Mouse (Mus musculus) left cerebral cortex, adult 2 months (tissue): ENCODE results near the gene Ankrd55. TPM values are rescaled to one million over a fixed set of nuclear protein-coding genes. Genes with fewer than 3 reads are reported as not detected.

Source experiments
- DNase-seq, 2 experiments: peaks; one replicate each; pipeline ENCODE4 v3.0.0; 2021 to 2022; ENCODE audit warnings: low spot score in 2 of 2, mixed read lengths in 1 of 2; ENCODE audit errors: extremely low spot score in 1 of 2
- H3K27ac ChIP-seq: fragments of 200-600 bp; 2 replicates; pipeline ENCODE4 v1.8.1; 2022
- H3K4me3 ChIP-seq: fragments of 200-600 bp; 2 replicates; pipeline ENCODE4 v1.8.1; 2022
- CTCF ChIP-seq: fragments of 200-600 bp; IDR thresholded peaks from 2 replicates; pipeline ENCODE4 v1.8.1; 2022; ENCODE audit warnings: antibody characterized with exemption, mild to moderate bottlenecking, moderate library complexity
- intact Hi-C: fragments of 180-260 bp; cut with DNase I; formaldehyde crosslinking; loops from one replicate; pipeline ENCODE4 v1.15.1; 2025
- total RNA-seq, 2 experiments: library from RNA; stranded (reverse); gene quantifications; 2 replicates each; pipeline ENCODE4 v1.2.3; 2021

Gene Ankrd55
- total RNA-seq, 2 experiments from 2014 or later, result 3.6 to 4.1 TPM

DNA sequence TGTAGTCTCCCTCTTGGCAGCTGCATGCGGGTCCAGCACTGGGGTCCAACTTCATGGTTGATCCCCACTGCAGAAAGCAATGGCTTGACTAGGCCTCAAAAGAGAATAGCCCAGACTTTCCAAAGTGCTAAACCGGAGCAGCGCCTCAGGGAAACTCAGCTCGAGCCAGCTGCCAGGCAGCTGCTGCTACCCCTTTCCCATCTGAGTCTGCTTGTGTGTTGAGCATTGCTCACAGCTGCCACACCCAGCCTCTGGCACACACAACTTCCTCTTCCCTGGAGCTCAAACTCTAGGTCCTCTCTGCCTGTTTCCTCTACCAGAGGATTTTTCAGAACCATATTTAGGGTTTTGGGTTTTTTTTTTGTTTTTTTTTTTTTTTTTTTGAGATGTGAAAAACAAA lies 77.5 kb downstream of the Ankrd55 start:
- intact Hi-C loops, result no loop called here
- no peak overlapping the region for H3K4me3 ChIP-seq
- no peak overlapping the region for H3K27ac ChIP-seq
- no peak for TF ChIP-seq CTCF
- DNase-seq, result no peak

DNA sequence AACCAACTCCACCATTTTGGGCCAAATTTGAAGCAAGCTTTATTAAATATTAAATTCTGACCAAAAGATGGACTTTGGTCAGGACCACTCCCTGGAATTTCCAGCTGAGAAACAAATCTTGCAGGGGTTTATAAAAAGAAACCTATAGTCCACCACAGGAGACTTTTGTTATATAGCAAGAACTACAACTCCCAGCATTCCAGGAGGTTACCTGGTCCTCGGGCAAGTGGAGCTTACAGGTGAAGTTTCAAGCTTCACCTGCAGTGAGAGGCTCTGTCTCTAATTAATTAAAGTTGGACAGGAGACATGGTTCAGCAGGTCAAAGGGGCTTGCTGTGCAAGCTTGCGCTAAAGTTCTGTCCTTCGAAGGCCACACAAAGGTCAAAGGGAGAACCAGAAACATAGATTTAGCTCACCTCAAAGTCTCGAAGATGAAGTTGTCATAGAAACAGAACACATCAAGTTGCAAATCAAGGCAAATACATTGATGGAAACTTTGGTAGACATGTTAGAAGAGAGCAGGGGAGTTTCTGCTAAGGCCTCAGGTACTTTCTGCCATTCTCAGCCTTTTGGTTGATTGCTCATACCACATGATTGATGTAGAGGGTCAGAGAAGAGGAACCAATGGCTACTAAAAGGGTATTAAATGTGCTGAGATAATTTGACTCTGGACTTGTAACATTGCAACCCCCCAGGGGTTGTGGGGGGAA lies 78.2 kb downstream of the Ankrd55 start:
- no peak for DNase-seq
- Histone ChIP-seq H3K4me3 (no peak overlapping the region), H3K27ac (no peak overlapping the region)
- TF ChIP-seq CTCF, result no peak
- intact Hi-C loops, result no loop called here

DNA sequence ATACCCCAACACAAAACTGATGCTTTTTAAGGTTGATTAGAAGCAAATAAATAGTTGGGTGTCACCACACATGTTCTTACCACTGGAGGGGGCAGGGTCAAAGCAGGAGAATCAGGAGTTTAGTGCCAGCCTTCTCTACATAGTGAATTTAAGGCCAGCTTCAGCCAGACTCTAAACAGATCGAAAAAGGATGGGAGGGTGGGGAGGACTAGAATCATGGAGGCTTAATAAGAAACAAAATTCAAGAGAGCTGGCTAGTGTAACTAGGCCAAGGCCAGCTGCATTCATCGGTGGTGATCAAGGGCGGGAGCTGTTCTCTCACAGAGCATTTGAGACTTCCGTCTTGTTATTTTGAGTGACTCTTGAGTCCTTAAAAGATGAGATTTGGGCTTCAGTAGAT lies 83.5 kb downstream of the Ankrd55 start:
- TF ChIP-seq CTCF, result no peak
- no peak for DNase-seq
- Histone ChIP-seq H3K4me3 (no peak overlapping the region), H3K27ac (no peak overlapping the region)
- intact Hi-C loops, result no loop called here

DNA sequence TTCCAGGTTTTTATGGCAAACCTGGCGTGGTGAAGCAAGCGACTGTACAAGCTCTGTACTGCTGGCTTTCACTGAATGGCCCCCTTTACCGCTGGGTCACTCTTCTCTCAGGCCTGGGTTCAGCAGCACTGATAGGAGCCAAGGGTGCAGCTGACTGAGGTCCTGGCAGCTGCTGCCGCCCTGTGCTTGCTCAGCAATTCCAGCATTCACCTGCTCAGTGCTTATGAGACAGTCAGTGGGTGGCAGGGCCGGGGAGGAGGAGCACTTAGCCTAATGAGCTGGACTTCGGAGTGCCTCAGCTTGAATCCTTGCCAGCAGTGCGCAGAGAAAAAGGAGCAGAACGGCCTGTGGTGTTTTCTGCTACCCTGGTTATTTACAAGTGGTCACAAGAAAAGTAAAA lies 87.5 kb downstream of the Ankrd55 start:
- no peak overlapping the region for H3K27ac ChIP-seq
- TF ChIP-seq CTCF, result no peak
- intact Hi-C loops, result no loop called here
- no peak overlapping the region for H3K4me3 ChIP-seq
- no peak for DNase-seq

DNA sequence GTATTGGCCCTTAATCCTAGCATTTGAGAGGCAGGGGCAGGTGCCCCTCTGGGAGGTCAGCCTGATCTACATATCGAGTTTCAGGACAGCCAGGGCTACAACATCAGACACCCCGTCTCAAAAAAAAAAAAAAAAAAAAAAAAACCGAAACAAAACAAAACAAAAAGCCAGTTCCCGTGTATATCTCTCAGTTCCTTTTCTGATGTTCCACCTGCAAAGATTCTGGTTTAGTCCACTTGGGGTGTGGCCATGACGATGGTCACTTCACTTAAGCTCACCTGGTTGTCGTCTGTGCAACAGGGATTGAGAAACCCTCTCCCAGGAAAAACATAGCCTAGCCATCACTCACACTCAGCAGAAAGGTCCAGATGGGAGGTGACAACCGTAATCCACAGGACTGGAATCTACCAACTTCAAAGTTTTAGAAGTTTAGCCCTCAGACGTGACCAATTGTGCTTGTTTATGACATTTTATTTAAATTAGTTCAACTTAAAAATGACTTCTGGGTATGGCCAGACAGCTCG lies 90.6 kb downstream of the Ankrd55 start:
- DNase-seq, result no peak
- intact Hi-C loops, result no loop called here
- TF ChIP-seq CTCF, result no peak

DNA sequence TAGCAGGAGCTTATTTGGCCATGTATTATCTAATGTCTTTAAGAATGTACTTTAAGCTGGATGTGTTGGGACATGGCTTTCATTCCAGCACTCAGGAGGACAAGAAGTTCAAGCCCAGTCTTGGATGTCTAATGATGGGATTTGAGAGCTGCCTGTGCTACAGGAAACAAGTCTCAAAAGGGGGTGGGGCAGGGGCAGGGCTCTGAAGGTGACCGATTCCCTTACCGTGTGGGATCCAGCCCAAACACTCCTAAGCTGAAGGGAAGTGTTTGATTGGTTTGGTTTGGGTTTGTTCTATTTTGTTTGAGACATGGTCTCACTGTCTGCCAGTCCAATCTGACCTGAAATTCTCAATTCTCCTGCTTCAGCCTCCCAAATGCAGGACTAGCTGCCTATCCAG lies 93.2 kb downstream of the Ankrd55 start:
- no peak for DNase-seq

More for the DNA sequence above, 90.6 kb downstream of the Ankrd55 start:
- Histone ChIP-seq H3K27ac (no peak overlapping the region), H3K4me3 (no peak overlapping the region)

DNA sequence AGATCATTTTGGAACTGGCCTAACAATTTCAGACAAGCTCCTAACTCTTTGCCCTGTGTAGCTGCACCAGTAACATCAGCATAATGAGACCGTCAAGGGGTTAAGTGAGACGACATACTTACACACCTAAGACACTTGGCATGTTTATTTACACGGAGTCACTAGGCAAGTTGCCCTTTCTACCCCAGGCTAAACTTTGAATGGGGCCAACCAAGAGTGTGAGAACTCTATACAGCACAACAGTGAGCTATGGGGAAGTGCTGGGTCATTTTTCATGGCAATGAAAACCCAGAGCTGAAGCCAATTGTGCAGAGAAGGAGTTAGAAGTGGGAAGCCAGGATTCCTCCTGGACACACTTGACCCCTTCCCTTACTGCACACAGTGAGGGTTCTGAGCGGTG lies 94.2 kb downstream of the Ankrd55 start:
- intact Hi-C loops, result no loop called here
- TF ChIP-seq CTCF, result no peak
- no peak overlapping the region for H3K27ac ChIP-seq
- H3K4me3 ChIP-seq, result no peak overlapping the region
- DNase-seq, result no peak

More for the DNA sequence above, 93.2 kb downstream of the Ankrd55 start:
- TF ChIP-seq CTCF, result no peak
- Histone ChIP-seq H3K27ac (no peak overlapping the region), H3K4me3 (no peak overlapping the region)
- intact Hi-C loops, result no loop called here

DNA sequence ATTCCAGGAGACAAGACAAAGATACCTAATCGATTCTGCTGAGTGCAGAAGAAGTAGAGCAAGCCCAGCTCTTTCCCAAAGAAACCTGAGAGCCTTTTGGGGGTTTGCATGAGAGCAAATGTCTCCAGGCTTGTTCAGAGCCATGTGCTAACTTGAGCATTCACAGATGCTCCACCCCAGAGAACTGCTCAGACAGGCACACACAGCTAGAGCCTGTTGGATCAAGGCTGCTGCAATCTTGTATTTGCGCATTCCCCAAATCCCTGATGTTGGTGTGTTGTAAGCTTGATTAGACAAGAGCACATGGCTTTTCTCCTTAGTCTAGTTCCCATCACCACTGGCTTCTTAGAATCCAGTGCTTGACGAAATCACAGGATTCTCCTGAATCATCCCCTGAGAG lies 94.7 kb downstream of the Ankrd55 start:
- intact Hi-C loops, result no loop called here

DNA sequence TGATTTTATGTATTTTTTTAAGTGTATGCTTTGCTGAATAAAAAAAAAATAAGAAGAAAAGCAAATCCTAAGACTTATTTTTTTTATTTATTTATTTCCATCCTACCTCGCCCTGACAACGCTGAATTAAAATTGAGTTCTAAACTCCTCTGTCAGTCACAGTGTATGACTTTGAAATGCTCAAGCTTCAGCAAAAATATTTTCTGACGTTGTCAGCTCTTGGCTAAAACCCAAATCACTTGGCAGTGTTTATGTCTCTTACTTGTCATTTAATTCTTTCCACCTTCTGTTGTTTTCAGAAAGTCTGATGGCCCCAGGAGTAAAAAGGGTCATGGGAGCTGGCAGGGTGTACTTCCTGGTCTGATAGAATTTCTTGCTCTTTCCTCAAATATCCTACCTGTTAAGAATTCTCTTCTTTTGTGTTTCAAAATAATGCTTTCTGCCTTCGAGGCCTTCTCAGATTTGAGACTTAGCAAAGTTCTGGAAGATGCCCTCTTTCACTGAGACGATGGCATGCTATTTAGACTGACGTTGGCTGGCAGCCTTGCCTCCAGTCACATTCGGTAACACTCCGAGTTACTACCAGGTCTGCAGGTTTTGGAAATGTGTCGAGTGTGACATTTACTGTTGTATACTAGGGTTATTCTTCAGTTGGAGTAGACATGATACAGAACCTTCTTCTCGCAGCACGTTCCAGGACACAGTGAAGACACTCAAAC lies 95.8 kb downstream of the Ankrd55 start:
- no peak overlapping the region for H3K4me3 ChIP-seq
- DNase-seq, result no peak
- no peak overlapping the region for H3K27ac ChIP-seq
- intact Hi-C loops, result no loop called here
- no peak for TF ChIP-seq CTCF

More for the DNA sequence above, 94.7 kb downstream of the Ankrd55 start:
- no peak for DNase-seq
- no peak for TF ChIP-seq CTCF
- Histone ChIP-seq H3K4me3 (no peak overlapping the region), H3K27ac (no peak overlapping the region)

DNA sequence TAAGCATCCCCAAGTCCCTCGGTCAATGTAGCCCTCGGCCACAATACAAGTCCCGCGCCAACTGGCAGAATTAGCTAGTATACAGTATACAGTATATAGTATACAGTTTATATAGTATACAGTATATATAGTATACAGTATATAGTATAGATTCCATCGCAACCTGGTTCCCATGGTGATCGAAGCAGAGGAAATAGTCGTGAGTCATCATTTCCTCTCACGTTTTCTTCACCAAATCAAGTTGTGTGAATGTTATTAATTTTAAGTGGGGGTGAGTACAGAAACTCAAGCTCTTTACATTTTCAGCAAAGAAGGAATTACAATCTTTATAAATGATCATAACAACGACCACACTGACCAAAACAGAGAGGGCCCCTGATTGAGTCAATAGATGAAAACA lies 96.8 kb downstream of the Ankrd55 start:
- intact Hi-C loops, result no loop called here
- H3K4me3 ChIP-seq, result no peak overlapping the region
- no peak for TF ChIP-seq CTCF
- no peak for DNase-seq
- no peak overlapping the region for H3K27ac ChIP-seq

DNA sequence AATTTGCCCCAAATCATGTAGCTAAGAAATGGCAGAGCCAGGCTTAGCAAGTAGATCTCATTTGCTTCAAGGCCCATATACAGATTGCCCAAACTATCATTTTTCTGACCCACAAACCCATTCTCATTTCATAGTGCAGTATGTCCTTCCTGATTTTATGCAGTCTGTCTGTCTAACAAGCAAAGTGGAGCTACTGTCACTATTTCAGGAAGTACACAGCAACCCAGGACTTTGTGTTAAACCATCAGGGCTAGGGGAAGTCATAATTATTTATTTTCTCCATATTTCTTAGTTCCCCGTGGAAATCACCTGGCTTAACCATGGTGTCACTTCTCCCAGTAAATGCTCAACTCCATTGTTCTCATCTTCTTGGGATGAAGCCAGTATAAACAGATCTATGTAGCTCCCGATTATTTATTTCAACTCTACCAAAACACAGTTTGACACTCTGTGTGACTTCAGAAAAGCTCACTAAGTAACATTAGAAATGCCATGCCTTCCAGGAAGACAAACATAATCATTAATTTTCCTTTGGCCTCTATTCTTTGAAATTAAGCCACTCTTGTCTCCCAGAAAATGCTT lies 98.3 kb downstream of the Ankrd55 start:
- intact Hi-C loops, result no loop called here
- TF ChIP-seq CTCF, result no peak
- Histone ChIP-seq H3K4me3 (no peak overlapping the region), H3K27ac (no peak overlapping the region)
- DNase-seq, result no peak

DNA sequence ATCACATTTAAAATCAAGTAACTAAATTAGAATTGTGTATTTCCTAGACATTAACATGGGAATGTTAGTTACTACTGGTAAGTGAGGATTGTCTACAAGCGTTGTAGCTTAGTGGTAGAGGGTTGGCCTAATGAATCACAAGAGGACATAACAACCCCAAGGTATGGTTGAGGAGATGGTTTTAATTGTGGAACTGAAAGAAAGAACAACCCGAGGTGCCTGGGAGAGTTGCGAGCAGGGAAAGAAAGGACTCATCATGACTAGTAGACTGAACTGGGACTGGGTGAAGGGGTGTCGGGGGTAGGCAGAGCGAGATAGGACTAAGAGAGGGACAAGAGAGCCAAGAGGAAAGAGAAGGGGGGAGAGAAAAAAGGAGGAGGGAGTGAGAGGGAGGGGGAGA lies 99.0 kb downstream of the Ankrd55 start:
- no peak overlapping the region for H3K27ac ChIP-seq
- no peak for TF ChIP-seq CTCF
- H3K4me3 ChIP-seq, result no peak overlapping the region
- no peak for DNase-seq
- intact Hi-C loops, result no loop called here
